Mouse (Mus musculus) T-helper 1 cell (primary cell): ENCODE data around the gene Slc12a9.
"Not testable (repeated sequence)": the region's sequence is repeated elsewhere in the genome, so short reads cannot be mapped to it uniquely, and the experiment has no call there.

ENCODE experiments used
- in situ Hi-C: fragments of 300-600 bp; cut with MboI, MseI; formaldehyde crosslinking; loops from one replicate; pipeline ENCODE4 v1.15.1; 2025; ENCODE audit warnings: high pct_unique_total_duplicates

Slc12a9 gene

DNA sequence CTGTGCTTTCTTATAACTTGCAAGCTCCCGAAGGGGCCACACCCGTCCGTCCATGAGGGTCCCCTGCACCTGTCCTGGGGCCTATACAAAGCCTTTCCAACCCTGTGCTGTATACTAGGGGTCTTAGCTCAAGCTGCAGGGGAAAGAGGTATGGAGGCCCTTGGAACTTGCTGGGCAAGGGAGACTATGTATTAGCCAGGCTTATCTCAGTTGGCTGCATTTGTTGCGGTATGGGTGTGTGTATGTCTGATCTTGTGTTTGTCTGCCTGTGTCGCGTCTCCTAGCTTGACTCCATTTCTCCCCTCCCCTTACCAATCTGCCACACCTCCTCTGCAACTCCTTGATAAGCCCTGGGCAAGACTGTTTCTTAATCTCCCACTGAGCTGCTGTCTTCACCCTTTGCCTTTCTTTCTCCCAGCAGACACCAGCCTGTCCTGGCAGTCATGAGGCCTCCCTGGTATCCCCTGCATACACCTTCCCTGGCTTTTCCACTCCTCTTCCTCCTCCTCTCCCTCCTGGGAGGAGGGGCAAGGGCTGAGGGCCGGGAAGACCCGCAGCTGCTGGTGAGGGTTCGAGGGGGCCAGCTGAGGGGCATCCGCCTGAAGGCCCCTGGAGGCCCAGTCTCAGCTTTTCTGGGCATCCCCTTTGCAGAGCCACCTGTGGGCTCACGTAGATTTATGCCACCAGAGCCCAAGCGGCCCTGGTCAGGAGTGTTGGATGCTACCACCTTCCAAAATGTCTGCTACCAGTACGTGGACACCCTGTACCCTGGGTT is 43.6 kb downstream of the Slc12a9 start:
- in situ Hi-C loops: loop anchor here (5.0 to 10.0 kb wide), 3 partner anchors 132 to 1585 kb away; no protein-coding TSS in a partner anchor

GRCm38 (mm10) chr5:137288999-137289470 is 44.4 kb downstream of the Slc12a9 start:
- in situ Hi-C loops: loop anchor here (5.0 kb wide), 1 partner anchor 132 kb away; no protein-coding TSS in a partner anchor

DNA sequence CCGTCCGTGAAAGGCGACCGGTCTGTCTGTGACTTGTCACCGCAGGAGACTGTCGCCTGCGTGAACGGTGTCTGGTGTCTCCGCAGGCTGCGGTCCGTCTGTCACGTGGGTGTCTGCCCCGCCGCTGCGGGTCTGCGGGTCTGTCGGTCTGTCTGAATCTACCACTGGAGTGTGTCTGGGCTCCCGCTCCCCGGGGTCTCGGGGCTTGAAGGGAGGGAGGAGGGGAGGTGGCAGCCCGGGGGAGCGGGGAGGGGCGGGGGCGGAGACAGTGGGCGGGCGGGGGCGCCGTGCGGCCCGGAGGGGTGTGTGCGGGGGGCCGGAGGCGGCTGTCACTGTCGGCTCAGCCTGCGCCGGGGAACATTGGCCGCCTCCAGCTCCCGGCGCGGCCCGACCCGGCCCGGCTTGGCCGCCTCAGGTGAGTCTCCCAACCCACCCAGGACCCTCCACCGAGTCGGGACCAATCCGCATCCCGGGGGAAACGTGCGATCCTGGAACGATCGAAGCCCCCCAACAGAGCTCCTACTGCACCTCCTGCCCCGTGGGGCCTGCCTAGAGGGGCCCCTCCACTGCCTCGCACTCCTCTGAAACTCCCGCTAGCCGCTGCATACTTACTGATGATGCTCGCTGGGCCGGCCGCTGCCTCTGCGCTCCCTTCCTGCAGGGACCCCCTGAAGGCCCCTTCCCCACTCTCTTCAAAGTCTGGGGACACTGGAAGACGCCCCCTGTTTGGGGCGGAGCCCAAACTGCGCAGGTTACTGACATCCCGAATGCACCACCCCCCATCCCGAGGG is 45.2 kb downstream of the Slc12a9 start:
- in situ Hi-C loops: loop anchor here (5.0 kb wide), 1 partner anchor 131 kb away; no protein-coding TSS in a partner anchor

DNA sequence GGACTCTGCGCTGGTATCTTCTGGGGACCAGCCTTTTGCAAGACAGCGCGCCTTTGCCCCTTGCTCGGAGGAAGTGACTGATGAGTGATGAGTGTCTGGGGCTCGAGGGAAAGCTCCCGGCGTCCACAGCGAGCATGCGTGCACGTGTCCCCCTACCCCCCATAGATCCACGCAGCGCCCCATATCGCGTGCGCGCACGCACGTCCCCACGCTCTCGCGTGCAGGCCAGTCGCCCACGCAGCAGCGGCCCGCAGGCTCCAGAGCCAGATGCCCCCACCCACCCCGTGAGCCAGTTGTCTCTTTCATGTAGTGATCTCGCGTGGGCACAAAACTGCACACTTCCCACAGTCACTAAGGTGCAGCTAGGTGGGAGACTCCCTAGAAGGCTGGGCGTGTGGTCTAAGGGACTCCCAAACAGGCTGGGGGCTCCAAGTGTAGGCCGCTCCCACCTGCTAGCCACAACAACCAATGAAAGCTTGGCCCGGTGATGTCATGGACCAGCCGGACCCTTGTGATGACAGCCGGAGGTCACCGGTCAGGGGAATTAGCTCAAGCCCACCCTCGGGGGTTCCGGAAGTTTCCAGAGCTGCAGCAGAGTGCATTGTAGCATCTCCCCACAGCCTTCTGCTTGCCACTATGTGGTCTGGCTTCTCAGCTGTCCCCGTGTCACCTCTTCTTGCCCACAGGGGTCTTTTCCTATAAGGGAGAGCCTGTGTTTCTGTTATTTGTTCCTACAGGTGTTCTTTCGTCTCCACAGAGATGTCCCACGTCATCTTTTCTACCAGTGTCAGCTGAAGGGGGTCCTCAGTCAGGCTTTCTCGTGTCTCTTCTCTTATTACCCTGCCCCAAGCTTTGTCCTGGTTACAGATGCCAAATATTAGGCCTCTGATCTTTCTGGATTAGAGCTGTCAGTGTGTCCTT is 46.1 kb downstream of the Slc12a9 start, which contains the start of gene Ache:
Gene Ache, plus strand, starts transcription at position 488 of the 921 bp plus-strand sequence.
- in situ Hi-C loops: loop anchor here (5.0 kb wide), 1 partner anchor 130 kb away; no protein-coding TSS in a partner anchor

DNA sequence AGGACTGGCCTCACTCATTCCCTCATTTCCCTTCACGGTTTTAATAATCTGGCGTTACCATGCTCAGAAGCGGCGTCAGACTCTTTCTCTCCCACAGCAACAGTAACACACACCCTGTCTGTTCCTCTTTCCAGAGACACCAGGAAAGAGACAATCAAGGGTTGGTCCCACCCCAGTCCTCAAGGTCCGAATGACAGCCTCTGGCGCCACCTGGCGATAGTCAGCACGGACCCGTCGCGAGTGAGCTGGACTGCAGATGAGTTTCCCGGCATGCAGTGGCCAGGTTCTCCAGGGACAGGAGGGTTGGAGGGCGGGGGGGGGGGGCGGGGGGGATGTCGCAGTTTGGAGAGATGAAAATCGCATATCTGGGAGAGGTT is 46.8 kb downstream of the Slc12a9 start:
- in situ Hi-C loops: loop anchor here (5.0 kb wide), 1 partner anchor 129 kb away; no protein-coding TSS in a partner anchor

DNA sequence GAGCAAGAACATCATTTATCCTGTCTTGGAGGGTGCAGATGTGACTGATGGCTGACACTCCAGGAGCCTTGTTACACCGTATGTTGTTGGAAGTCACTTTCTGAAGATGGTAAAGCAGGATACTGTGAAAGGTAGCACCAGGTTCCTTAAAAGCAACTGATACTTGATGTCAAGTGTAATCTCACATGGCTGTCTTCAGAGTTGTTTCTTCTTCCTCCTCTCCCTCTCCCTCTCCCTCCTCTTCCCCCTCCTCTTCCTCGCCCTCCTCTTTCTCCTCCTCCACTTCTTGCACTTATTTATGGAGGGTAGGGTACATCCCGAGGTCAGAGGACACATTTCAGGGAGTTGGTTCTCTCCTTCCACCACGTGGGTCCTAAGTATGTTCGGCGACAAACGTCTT is 47.4 kb downstream of the Slc12a9 start:
- in situ Hi-C loops: loop anchor here (5.0 kb wide), 1 partner anchor 129 kb away; no protein-coding TSS in a partner anchor

GRCm38 (mm10) chr5:137285045-137285444 is 48.4 kb downstream of the Slc12a9 start:
- in situ Hi-C loops: loop anchor here (5.0 kb wide), 1 partner anchor 128 kb away; no protein-coding TSS in a partner anchor

GRCm38 (mm10) chr5:137284411-137284810 is 49.0 kb downstream of the Slc12a9 start:
- in situ Hi-C loops: not testable (repeated sequence)

DNA sequence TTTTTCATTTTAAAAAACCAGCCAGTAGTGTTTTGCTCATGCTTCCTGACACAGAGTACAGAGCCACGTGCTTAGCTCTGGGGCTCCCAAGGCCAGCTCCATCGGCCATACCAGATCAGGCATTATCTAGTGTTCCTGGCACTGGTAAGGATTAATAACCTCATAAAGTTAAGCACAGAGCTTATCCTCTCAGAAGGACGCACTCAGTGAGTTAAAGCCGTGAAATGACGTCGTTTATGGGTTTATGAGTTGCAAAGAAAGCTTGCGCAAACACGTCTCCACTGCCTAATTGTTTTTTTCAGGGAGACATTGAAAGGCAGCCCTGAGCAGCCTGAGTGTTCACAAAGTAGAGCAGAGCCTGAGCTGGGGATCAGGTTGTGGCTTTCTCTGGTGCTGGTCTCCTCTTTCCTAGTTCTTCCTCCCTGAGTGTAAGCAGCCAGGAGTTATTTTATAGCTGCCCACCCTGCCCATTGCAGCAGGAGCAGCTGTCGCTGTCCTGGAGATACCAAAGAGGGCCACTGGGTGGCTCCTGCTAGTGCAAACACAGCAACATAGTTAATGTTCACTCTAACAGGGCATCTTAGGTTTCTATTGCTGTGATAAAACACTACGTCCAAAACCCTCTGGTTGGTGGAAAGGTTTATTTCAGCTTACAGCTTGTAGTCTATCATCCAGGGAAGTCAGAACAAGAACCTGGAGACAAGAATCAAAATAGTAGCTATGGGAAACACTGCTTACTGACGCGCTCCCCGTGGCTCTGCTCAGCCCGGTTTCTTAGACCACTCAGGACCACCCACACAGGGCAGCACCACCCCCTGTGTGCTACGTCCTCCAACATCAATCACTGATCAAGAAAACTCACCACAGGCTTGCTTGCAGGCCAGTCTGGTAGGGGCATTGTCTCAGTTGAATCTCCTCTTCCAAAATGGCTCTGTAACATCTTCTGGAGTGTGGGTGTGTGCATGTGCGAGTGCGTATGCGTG is 55.7 kb downstream of the Slc12a9 start:
- in situ Hi-C loops: no loop called here

DNA sequence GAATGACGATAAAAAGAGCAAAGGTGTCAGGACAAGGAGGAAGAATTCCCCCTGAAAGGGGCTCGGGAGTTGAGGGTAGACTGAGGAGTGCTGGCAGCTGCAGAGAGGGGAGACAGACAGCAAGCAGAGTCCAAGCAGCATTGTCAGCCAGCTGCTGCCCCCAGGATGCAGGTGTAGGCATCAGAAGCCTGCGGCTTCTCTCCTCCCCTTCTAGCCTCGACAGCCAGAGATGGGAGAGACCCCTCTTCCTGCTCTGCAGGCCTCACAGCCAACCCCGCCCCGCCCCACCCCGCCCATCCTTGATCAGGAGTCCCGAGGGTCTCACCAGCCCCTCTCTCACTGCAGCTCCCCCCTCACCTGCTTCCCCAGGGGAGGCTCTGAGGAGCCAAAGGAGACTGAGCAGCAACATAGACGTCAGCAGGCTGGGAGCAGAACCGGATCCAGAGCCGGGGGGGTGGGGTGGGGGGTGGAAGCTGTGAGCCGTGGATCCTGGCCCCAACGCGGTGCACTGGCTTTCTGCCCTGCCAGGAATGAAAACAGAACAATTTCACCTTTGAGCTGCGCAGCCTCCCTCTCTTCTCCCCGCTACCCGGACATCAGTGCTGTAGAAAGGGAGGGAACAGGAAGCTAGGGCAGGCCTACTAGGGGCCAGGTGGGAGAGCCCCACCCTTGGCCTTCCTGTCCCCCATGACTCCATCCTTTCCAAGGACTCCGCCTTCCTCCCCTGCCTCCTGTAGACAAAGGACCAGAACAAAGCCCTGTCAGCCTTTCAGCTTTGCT is 65.1 kb downstream of the Slc12a9 start:
- in situ Hi-C loops: loop anchor here (5.0 to 10.0 kb wide), 2 partner anchors 76 to 454 kb away; no protein-coding TSS in a partner anchor

- in situ Hi-C loops: loop anchor here (5.0 to 10.0 kb wide), 2 partner anchors 72 to 450 kb away; no protein-coding TSS in a partner anchor
Measured at GRCm38 (mm10) chr5:137264787-137265186, 68.6 kb downstream of the Slc12a9 start.
